Mouse (Mus musculus): ENCODE data around the gene Stn1. TPM values are rescaled to one million over a fixed set of nuclear protein-coding genes. Genes with fewer than 3 reads are reported as not detected.
"Not testable (repeated sequence)": the region's sequence is repeated elsewhere in the genome, so short reads cannot be mapped to it uniquely, and the experiment has no call there.

The Stn1 gene
- 54.7 and 55.0 TPM in 2 replicates for polyA plus RNA-seq (2014; fragmentation: Nextera tagmentation; extraction: Ambion mirVana)

DNA sequence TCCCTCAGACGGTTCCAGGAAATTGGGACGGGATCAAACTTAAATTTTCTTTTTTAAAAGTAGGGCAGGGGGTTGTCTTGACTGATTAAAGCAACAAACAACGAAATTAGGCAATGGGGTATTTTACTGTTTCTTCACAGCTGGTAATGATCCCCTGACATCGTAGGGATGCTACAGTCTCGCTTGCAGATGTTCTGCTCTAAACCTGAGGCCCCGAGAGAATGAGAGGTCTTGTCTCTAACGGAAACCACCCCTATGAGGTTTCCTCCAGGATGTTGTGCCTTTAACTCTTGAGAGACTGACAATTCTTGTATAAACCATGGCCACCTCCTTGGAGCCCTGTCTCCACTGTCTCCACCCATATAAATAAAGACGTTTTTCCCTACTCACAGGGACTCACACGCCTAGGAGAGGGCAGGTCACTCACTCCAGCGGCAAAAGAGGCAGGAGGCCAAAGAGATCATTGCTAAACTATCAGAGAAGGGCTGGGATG is at the start of gene Stn1:
Gene Stn1 (minus strand): TSS at position 208 of the 493 bp plus-strand sequence.
- Histone ChIP-seq H3K4me2 (replicated peaks; ENCODE audit: low read depth, low read length) (peak within 1 kb of the TSS; percentile 66), H3K27ac (ENCODE audit: low read depth, low read length) (peak within 1 kb of the TSS; percentile 88), H3K27me3 (ENCODE audit: control insufficient read depth, insufficient read depth, low read length) (no peaks in the 10 kb centered on the region), H3K9me3 (ENCODE audit: control insufficient read depth, low read length) (peaks cover 5% of the 10 kb centered on the region), H3K4me3 (ENCODE audit: low read length) (peak within 1 kb of the TSS; percentile 50), H3K36me3 (ENCODE audit: control insufficient read depth, insufficient read depth, low read length) (peaks cover 7% of the 10 kb centered on the region; the same call in 1 of the 2 replicates), H3K4me1 (ENCODE audit: control insufficient read depth, insufficient read depth, low read length) (peaks cover 24% of the 10 kb centered on the region; the same call in 1 of the 2 replicates), H3K9ac (ENCODE audit: low read depth, low read length) (peak within 1 kb of the TSS; percentile 70)
- WGBS = 3% methylated on average over 10 of the region's 10 CpGs
- ATAC-seq (ENCODE audit: low FRiP score, low TSS enrichment) = peak; percentile 41

- Histone ChIP-seq H3K27ac (ENCODE audit: low read depth, low read length) (no peak overlapping the region), H3K36me3 (ENCODE audit: control insufficient read depth, insufficient read depth, low read length) (no peaks in the 10 kb centered on the region), H3K4me3 (ENCODE audit: low read length) (no peak overlapping the region), H3K4me2 (replicated peaks; ENCODE audit: low read depth, low read length) (no peak overlapping the region), H3K9ac (ENCODE audit: low read depth, low read length) (no peak overlapping the region), H3K27me3 (ENCODE audit: control insufficient read depth, insufficient read depth, low read length) (no peaks in the 10 kb centered on the region), H3K4me1 (ENCODE audit: control insufficient read depth, insufficient read depth, low read length) (peaks cover 15% of the 10 kb centered on the region), H3K9me3 (ENCODE audit: control insufficient read depth, low read length) (no peaks in the 10 kb centered on the region)
- no peak for ATAC-seq (ENCODE audit: low FRiP score, low TSS enrichment)
- 86% methylated on average over 1 of the region's 1 CpGs for WGBS
These were observed 49.7 kb upstream of the Stn1 start for GRCm38 (mm10) chr19:47587009-47587408.

GRCm38 (mm10) chr19:47585772-47586171 is 48.5 kb upstream of the Stn1 start:
- Histone ChIP-seq H3K4me1 (ENCODE audit: control insufficient read depth, insufficient read depth, low read length) (peaks cover 27% of the 10 kb centered on the region), H3K4me3 (ENCODE audit: low read length) (no peak overlapping the region), H3K4me2 (replicated peaks; ENCODE audit: low read depth, low read length) (no peak overlapping the region), H3K27ac (ENCODE audit: low read depth, low read length) (no peak overlapping the region), H3K9me3 (ENCODE audit: control insufficient read depth, low read length) (no peaks in the 10 kb centered on the region), H3K27me3 (ENCODE audit: control insufficient read depth, insufficient read depth, low read length) (no peaks in the 10 kb centered on the region), H3K36me3 (ENCODE audit: control insufficient read depth, insufficient read depth, low read length) (no peaks in the 10 kb centered on the region), H3K9ac (ENCODE audit: low read depth, low read length) (no peak overlapping the region)
- WGBS = 72% methylated on average over 1 of the region's 1 CpGs
- no peak for ATAC-seq (ENCODE audit: low FRiP score, low TSS enrichment)

GRCm38 (mm10) chr19:47579788-47580631 is 42.7 kb upstream of the Stn1 start:
- H3K27ac ChIP-seq (ENCODE audit: low read depth, low read length) = peak overlapping the region; percentile 92

GRCm38 (mm10) chr19:47579225-47579787 is 42.0 kb upstream of the Stn1 start, which contains the start of gene Slk:
Gene Slk (plus strand): TSS chr19:47579678.
- Histone ChIP-seq H3K36me3 (ENCODE audit: control insufficient read depth, insufficient read depth, low read length) (no peaks in the 10 kb centered on the region), H3K9me3 (ENCODE audit: control insufficient read depth, low read length) (no peaks in the 10 kb centered on the region), H3K4me2 (replicated peaks; ENCODE audit: low read depth, low read length) (peak within 1 kb of the TSS; percentile 76), H3K27me3 (ENCODE audit: control insufficient read depth, insufficient read depth, low read length) (no peaks in the 10 kb centered on the region), H3K9ac (ENCODE audit: low read depth, low read length) (peak within 1 kb of the TSS; percentile 99), H3K4me1 (ENCODE audit: control insufficient read depth, insufficient read depth, low read length) (peaks cover 22% of the 10 kb centered on the region), H3K4me3 (ENCODE audit: low read length) (peak within 1 kb of the TSS; percentile 80), H3K27ac (ENCODE audit: low read depth, low read length) (peak within 1 kb of the TSS; percentile 96)
- WGBS = under 1% methylated on average over 61 of the region's 83 CpGs
- peak; percentile 91 for ATAC-seq (ENCODE audit: low FRiP score, low TSS enrichment)

More at GRCm38 (mm10) chr19:47579788-47580631, 42.7 kb upstream of the Stn1 start:
- no peaks in the 10 kb centered on the region for H3K9me3 ChIP-seq (ENCODE audit: control insufficient read depth, low read length)
- ATAC-seq (ENCODE audit: low FRiP score, low TSS enrichment) = peak; percentile 73
- under 1% methylated on average over 63 of the region's 96 CpGs for WGBS
- H3K4me2 ChIP-seq (replicated peaks; ENCODE audit: low read depth, low read length) = peak overlapping the region; percentile 76
- H3K4me3 ChIP-seq (ENCODE audit: low read length) = peak overlapping the region; percentile 80
- H3K9ac ChIP-seq (ENCODE audit: low read depth, low read length) = peak overlapping the region; percentile 99
- H3K27me3 ChIP-seq (ENCODE audit: control insufficient read depth, insufficient read depth, low read length) = no peaks in the 10 kb centered on the region
- peaks cover 24% of the 10 kb centered on the region for H3K4me1 ChIP-seq (ENCODE audit: control insufficient read depth, insufficient read depth, low read length)
- H3K36me3 ChIP-seq (ENCODE audit: control insufficient read depth, insufficient read depth, low read length) = no peaks in the 10 kb centered on the region

- H3K27me3 ChIP-seq (ENCODE audit: control insufficient read depth, insufficient read depth, low read length) = no peaks in the 10 kb centered on the region
- no peaks in the 10 kb centered on the region for H3K9me3 ChIP-seq (ENCODE audit: control insufficient read depth, low read length)
- H3K4me1 ChIP-seq (ENCODE audit: control insufficient read depth, insufficient read depth, low read length) = peaks cover 21% of the 10 kb centered on the region
- peak overlapping the region; percentile 80 for H3K4me3 ChIP-seq (ENCODE audit: low read length)
- peak overlapping the region; percentile 99 for H3K9ac ChIP-seq (ENCODE audit: low read depth, low read length)
- peak overlapping the region; percentile 76 for H3K4me2 ChIP-seq (replicated peaks; ENCODE audit: low read depth, low read length)
- 8% methylated on average over 13 of the region's 13 CpGs for WGBS
- H3K27ac ChIP-seq (ENCODE audit: low read depth, low read length) = peak overlapping the region; percentile 96
- no peaks in the 10 kb centered on the region for H3K36me3 ChIP-seq (ENCODE audit: control insufficient read depth, insufficient read depth, low read length)
- peak; percentile 23; the same call in 1 of the 2 replicates for ATAC-seq (ENCODE audit: low FRiP score, low TSS enrichment)
These were observed 41.4 kb upstream of the Stn1 start for GRCm38 (mm10) chr19:47578581-47579224.

- 85% methylated on average over 3 of the region's 3 CpGs for WGBS
- Histone ChIP-seq H3K4me3 (ENCODE audit: low read length) (no peak overlapping the region), H3K9me3 (ENCODE audit: control insufficient read depth, low read length) (no peaks in the 10 kb centered on the region), H3K4me1 (ENCODE audit: control insufficient read depth, insufficient read depth, low read length) (peaks cover 5% of the 10 kb centered on the region), H3K36me3 (ENCODE audit: control insufficient read depth, insufficient read depth, low read length) (no peaks in the 10 kb centered on the region), H3K27me3 (ENCODE audit: control insufficient read depth, insufficient read depth, low read length) (no peaks in the 10 kb centered on the region), H3K9ac (ENCODE audit: low read depth, low read length) (no peak overlapping the region), H3K27ac (ENCODE audit: low read depth, low read length) (no peak overlapping the region), H3K4me2 (replicated peaks; ENCODE audit: low read depth, low read length) (no peak overlapping the region)
- ATAC-seq (ENCODE audit: low FRiP score, low TSS enrichment) = no peak
These were observed 36.4 kb upstream of the Stn1 start for GRCm38 (mm10) chr19:47573718-47574117.

DNA sequence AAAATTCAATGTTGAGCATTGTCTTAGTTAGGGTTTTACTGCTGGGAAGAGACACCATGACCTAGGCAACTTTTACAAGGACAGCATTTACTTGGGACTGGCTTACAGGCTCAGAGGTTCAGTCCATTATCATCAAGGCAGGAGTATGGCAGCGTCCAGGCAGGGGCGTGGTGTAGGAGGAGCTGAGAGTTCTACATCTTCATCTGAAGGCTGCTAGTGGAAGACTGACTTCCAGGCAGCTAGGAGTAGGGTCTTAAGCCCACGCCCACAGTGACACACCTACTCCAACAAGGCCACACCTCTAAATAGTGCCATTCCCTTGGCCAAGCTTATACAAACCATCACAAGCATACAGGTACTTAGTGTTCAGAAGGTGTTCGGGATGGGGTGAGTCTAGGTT is 34.7 kb upstream of the Stn1 start:
- 70% methylated on average over 4 of the region's 4 CpGs for WGBS
- H3K4me1 ChIP-seq (ENCODE audit: control insufficient read depth, insufficient read depth, low read length); ATAC-seq (ENCODE audit: low FRiP score, low TSS enrichment); H3K4me2 ChIP-seq (replicated peaks; ENCODE audit: low read depth, low read length); H3K9ac ChIP-seq (ENCODE audit: low read depth, low read length); H3K27me3 ChIP-seq (ENCODE audit: control insufficient read depth, insufficient read depth, low read length); H3K4me3 ChIP-seq (ENCODE audit: low read length); H3K36me3 ChIP-seq (ENCODE audit: control insufficient read depth, insufficient read depth, low read length); H3K9me3 ChIP-seq (ENCODE audit: control insufficient read depth, low read length); H3K27ac ChIP-seq (ENCODE audit: low read depth, low read length): not testable (repeated sequence)
